Mouse (Mus musculus): Measurements from ENCODE around the gene Serpinb6d. TPM values are rescaled to one million over a fixed set of nuclear protein-coding genes. Genes with fewer than 3 reads are reported as not detected.

Gene Serpinb6d
- polyA plus RNA-seq (2012; rRNA removed; ENCODE audit: low replicate concordance), result not detected in 2 replicates

GRCm38 (mm10) chr13:33661105-33661504, at the start of gene Serpinb6d:
TSS of gene Serpinb6d (plus strand) at chr13:33661405.

Other genes with a start within 250 kb of the Serpinb6d start
- gene Serpinb9g, start 176.6 kb upstream of the Serpinb6d start, polyA plus RNA-seq (2012; rRNA removed; ENCODE audit: low replicate concordance), result not detected in 2 replicates
- not detected in 2 replicates for gene Serpinb6e, start 182.0 kb downstream of the Serpinb6d start, polyA plus RNA-seq (2012; rRNA removed; ENCODE audit: low replicate concordance)
- gene Serpinb6c, start 244.3 kb downstream of the Serpinb6d start, polyA plus RNA-seq (2012; rRNA removed; ENCODE audit: low replicate concordance), result not detected in 2 replicates

All from duodenum, adult 2 months (tissue).